Mouse (Mus musculus): ENCODE measurements at regions not wholly inside any gene's neighbourhood (a gene's known extent, or its start where the extent isn't known, plus 50 kb on each side); places are given as distances from the start of the nearest gene placed in this dataset.
"Not testable (repeated sequence)": the region's sequence is repeated elsewhere in the genome, so short reads cannot be mapped to it uniquely, and the experiment has no call there.

GRCm38 (mm10) chr13:7967886-7968285 lies 234.8 kb upstream of the Adarb2 start:
- H3K27ac ChIP-seq (replicated peaks; ENCODE audit: low read depth, low read length): no peak overlapping the region
- no peaks in the 10 kb centered on the region for H3K4me1 ChIP-seq (ENCODE audit: control insufficient read depth, insufficient read depth, low read length)
- DNase-seq: no peak
- 88% methylated on average over 1 of the region's 1 CpGs for WGBS
- no peak overlapping the region for H3K9ac ChIP-seq (replicated peaks; ENCODE audit: low read length)
- H3K27me3 ChIP-seq (ENCODE audit: control insufficient read depth, insufficient read depth, low read length): no peaks in the 10 kb centered on the region
- no peaks in the 10 kb centered on the region for H3K36me3 ChIP-seq (ENCODE audit: control insufficient read depth, insufficient read depth, low read length)
- H3K4me3 ChIP-seq (replicated peaks; ENCODE audit: low read depth, low read length): no peak overlapping the region
- no peak for ATAC-seq (ENCODE audit: low FRiP score, low TSS enrichment)
- no peaks in the 10 kb centered on the region for H3K9me3 ChIP-seq (ENCODE audit: control insufficient read depth, low read length)
- H3K4me2 ChIP-seq (ENCODE audit: low read length): no peak overlapping the region

GRCm38 (mm10) chr13:7994198-7994597 lies 208.5 kb upstream of the Adarb2 start:
- no peak overlapping the region for H3K9ac ChIP-seq (replicated peaks; ENCODE audit: low read length)
- 76% methylated on average over 5 of the region's 5 CpGs for WGBS
- H3K4me3 ChIP-seq (replicated peaks; ENCODE audit: low read depth, low read length): no peak overlapping the region
- H3K27me3 ChIP-seq (ENCODE audit: control insufficient read depth, insufficient read depth, low read length): no peaks in the 10 kb centered on the region
- no peaks in the 10 kb centered on the region for H3K4me1 ChIP-seq (ENCODE audit: control insufficient read depth, insufficient read depth, low read length)
- no peaks in the 10 kb centered on the region for H3K9me3 ChIP-seq (ENCODE audit: control insufficient read depth, low read length)
- DNase-seq (no peak), ATAC-seq (ENCODE audit: low FRiP score, low TSS enrichment) (no peak)
- H3K36me3 ChIP-seq (ENCODE audit: control insufficient read depth, insufficient read depth, low read length): no peaks in the 10 kb centered on the region
- no peak overlapping the region for H3K27ac ChIP-seq (replicated peaks; ENCODE audit: low read depth, low read length)
- no peak overlapping the region for H3K4me2 ChIP-seq (ENCODE audit: low read length)

- not testable (repeated sequence) for ATAC-seq (ENCODE audit: low FRiP score, low TSS enrichment); H3K4me3 ChIP-seq (replicated peaks; ENCODE audit: low read depth, low read length); H3K4me2 ChIP-seq (ENCODE audit: low read length); H3K9ac ChIP-seq (replicated peaks; ENCODE audit: low read length); DNase-seq; H3K36me3 ChIP-seq (ENCODE audit: control insufficient read depth, insufficient read depth, low read length); H3K27me3 ChIP-seq (ENCODE audit: control insufficient read depth, insufficient read depth, low read length); H3K27ac ChIP-seq (replicated peaks; ENCODE audit: low read depth, low read length); H3K9me3 ChIP-seq (ENCODE audit: control insufficient read depth, low read length); H3K4me1 ChIP-seq (ENCODE audit: control insufficient read depth, insufficient read depth, low read length)
- whole genome bisulfite sequencing: 62% methylated on average over 4 of the region's 4 CpGs
Measured at GRCm38 (mm10) chr13:8030096-8030495, 172.6 kb upstream of the Adarb2 start.

GRCm38 (mm10) chr13:8050930-8051495 lies 151.7 kb upstream of the Adarb2 start:
- no peak for DNase-seq
- no peaks in the 10 kb centered on the region for H3K36me3 ChIP-seq (ENCODE audit: control insufficient read depth, insufficient read depth, low read length)
- H3K9ac ChIP-seq (replicated peaks; ENCODE audit: low read length): no peak overlapping the region
- no peak for ATAC-seq (ENCODE audit: low FRiP score, low TSS enrichment)
- H3K4me1 ChIP-seq (ENCODE audit: control insufficient read depth, insufficient read depth, low read length): no peaks in the 10 kb centered on the region
- H3K4me3 ChIP-seq (replicated peaks; ENCODE audit: low read depth, low read length): no peak overlapping the region
- no peaks in the 10 kb centered on the region for H3K27me3 ChIP-seq (ENCODE audit: control insufficient read depth, insufficient read depth, low read length)
- no peak overlapping the region for H3K4me2 ChIP-seq (ENCODE audit: low read length)
- H3K27ac ChIP-seq (replicated peaks; ENCODE audit: low read depth, low read length): no peak overlapping the region
- H3K9me3 ChIP-seq (ENCODE audit: control insufficient read depth, low read length): no peaks in the 10 kb centered on the region
- 85% methylated on average over 3 of the region's 3 CpGs for WGBS

GRCm38 (mm10) chr13:8056122-8056818 lies 146.4 kb upstream of the Adarb2 start:
- no peak overlapping the region for H3K4me2 ChIP-seq (ENCODE audit: low read length)
- no peaks in the 10 kb centered on the region for H3K27me3 ChIP-seq (ENCODE audit: control insufficient read depth, insufficient read depth, low read length)
- no peak overlapping the region for H3K4me3 ChIP-seq (replicated peaks; ENCODE audit: low read depth, low read length)
- no peak overlapping the region for H3K9ac ChIP-seq (replicated peaks; ENCODE audit: low read length)
- ATAC-seq (ENCODE audit: low FRiP score, low TSS enrichment) (no peak), DNase-seq (peak; percentile 2)
- H3K36me3 ChIP-seq (ENCODE audit: control insufficient read depth, insufficient read depth, low read length): no peaks in the 10 kb centered on the region
- H3K9me3 ChIP-seq (ENCODE audit: control insufficient read depth, low read length): no peaks in the 10 kb centered on the region
- H3K27ac ChIP-seq (replicated peaks; ENCODE audit: low read depth, low read length): no peak overlapping the region
- no peaks in the 10 kb centered on the region for H3K4me1 ChIP-seq (ENCODE audit: control insufficient read depth, insufficient read depth, low read length)
- WGBS: 73% methylated on average over 4 of the region's 4 CpGs

- Histone ChIP-seq H3K4me2 (ENCODE audit: low read length) (no peak overlapping the region), H3K9me3 (ENCODE audit: control insufficient read depth, low read length) (no peaks in the 10 kb centered on the region), H3K9ac (replicated peaks; ENCODE audit: low read length) (no peak overlapping the region), H3K27me3 (ENCODE audit: control insufficient read depth, insufficient read depth, low read length) (no peaks in the 10 kb centered on the region), H3K27ac (replicated peaks; ENCODE audit: low read depth, low read length) (no peak overlapping the region), H3K4me1 (ENCODE audit: control insufficient read depth, insufficient read depth, low read length) (no peaks in the 10 kb centered on the region), H3K36me3 (ENCODE audit: control insufficient read depth, insufficient read depth, low read length) (no peaks in the 10 kb centered on the region), H3K4me3 (replicated peaks; ENCODE audit: low read depth, low read length) (no peak overlapping the region)
- DNase-seq (no peak), ATAC-seq (ENCODE audit: low FRiP score, low TSS enrichment) (no peak)
- 86% methylated on average over 2 of the region's 2 CpGs for WGBS
Measured at GRCm38 (mm10) chr13:8087154-8087553, 115.5 kb upstream of the Adarb2 start.

GRCm38 (mm10) chr13:8089519-8089918 lies 113.1 kb upstream of the Adarb2 start:
- H3K36me3 ChIP-seq (ENCODE audit: control insufficient read depth, insufficient read depth, low read length): no peaks in the 10 kb centered on the region
- 80% methylated on average over 4 of the region's 4 CpGs for WGBS
- no peak for DNase-seq

GRCm38 (mm10) chr13:8108701-8109100 lies 94.0 kb upstream of the Adarb2 start:
- Histone ChIP-seq H3K4me1 (ENCODE audit: control insufficient read depth, insufficient read depth, low read length) (no peaks in the 10 kb centered on the region), H3K27me3 (ENCODE audit: control insufficient read depth, insufficient read depth, low read length) (no peaks in the 10 kb centered on the region), H3K9ac (replicated peaks; ENCODE audit: low read length) (no peak overlapping the region), H3K36me3 (ENCODE audit: control insufficient read depth, insufficient read depth, low read length) (no peaks in the 10 kb centered on the region), H3K4me3 (replicated peaks; ENCODE audit: low read depth, low read length) (no peak overlapping the region), H3K4me2 (ENCODE audit: low read length) (no peak overlapping the region), H3K9me3 (ENCODE audit: control insufficient read depth, low read length) (no peaks in the 10 kb centered on the region), H3K27ac (replicated peaks; ENCODE audit: low read depth, low read length) (no peak overlapping the region)
- DNase-seq (no peak), ATAC-seq (ENCODE audit: low FRiP score, low TSS enrichment) (no peak)
- 44% methylated on average over 5 of the region's 5 CpGs for WGBS

More at GRCm38 (mm10) chr13:8089519-8089918, 113.1 kb upstream of the Adarb2 start:
- no peaks in the 10 kb centered on the region for H3K27me3 ChIP-seq (ENCODE audit: control insufficient read depth, insufficient read depth, low read length)
- H3K9me3 ChIP-seq (ENCODE audit: control insufficient read depth, low read length): no peaks in the 10 kb centered on the region
- no peak overlapping the region for H3K4me3 ChIP-seq (replicated peaks; ENCODE audit: low read depth, low read length)
- no peak overlapping the region for H3K4me2 ChIP-seq (ENCODE audit: low read length)
- no peak overlapping the region for H3K27ac ChIP-seq (replicated peaks; ENCODE audit: low read depth, low read length)
- H3K4me1 ChIP-seq (ENCODE audit: control insufficient read depth, insufficient read depth, low read length): no peaks in the 10 kb centered on the region
- H3K9ac ChIP-seq (replicated peaks; ENCODE audit: low read length): no peak overlapping the region
- ATAC-seq (ENCODE audit: low FRiP score, low TSS enrichment): no peak

- ATAC-seq (ENCODE audit: low FRiP score, low TSS enrichment) (no peak), DNase-seq (no peak)
- Histone ChIP-seq H3K4me1 (ENCODE audit: control insufficient read depth, insufficient read depth, low read length) (no peaks in the 10 kb centered on the region), H3K4me3 (replicated peaks; ENCODE audit: low read depth, low read length) (no peak overlapping the region), H3K36me3 (ENCODE audit: control insufficient read depth, insufficient read depth, low read length) (no peaks in the 10 kb centered on the region), H3K27me3 (ENCODE audit: control insufficient read depth, insufficient read depth, low read length) (no peaks in the 10 kb centered on the region), H3K9ac (replicated peaks; ENCODE audit: low read length) (no peak overlapping the region), H3K9me3 (ENCODE audit: control insufficient read depth, low read length) (no peaks in the 10 kb centered on the region), H3K27ac (replicated peaks; ENCODE audit: low read depth, low read length) (no peak overlapping the region), H3K4me2 (ENCODE audit: low read length) (no peak overlapping the region)
- 74% methylated on average over 1 of the region's 1 CpGs for WGBS
Measured at GRCm38 (mm10) chr13:8112953-8113352, 89.7 kb upstream of the Adarb2 start.

All from midbrain, embryonic 14.5 days (tissue).